Mouse (Mus musculus) erythroblast, embryonic 14.5 days (primary cell): ENCODE results near the gene Gm10803.

Source experiments
- GATA1 ChIP-seq: IDR thresholded peaks from 2 replicates; pipeline ENCODE4 v1.6.1; 2012; ENCODE audit warnings: low read length, inconsistent platforms, mixed read lengths
- TAL1 ChIP-seq: IDR thresholded peaks from 3 replicates; pipeline ENCODE4 v1.6.1; 2012; ENCODE audit warnings: low read length, inconsistent platforms, mixed read lengths

DNA sequence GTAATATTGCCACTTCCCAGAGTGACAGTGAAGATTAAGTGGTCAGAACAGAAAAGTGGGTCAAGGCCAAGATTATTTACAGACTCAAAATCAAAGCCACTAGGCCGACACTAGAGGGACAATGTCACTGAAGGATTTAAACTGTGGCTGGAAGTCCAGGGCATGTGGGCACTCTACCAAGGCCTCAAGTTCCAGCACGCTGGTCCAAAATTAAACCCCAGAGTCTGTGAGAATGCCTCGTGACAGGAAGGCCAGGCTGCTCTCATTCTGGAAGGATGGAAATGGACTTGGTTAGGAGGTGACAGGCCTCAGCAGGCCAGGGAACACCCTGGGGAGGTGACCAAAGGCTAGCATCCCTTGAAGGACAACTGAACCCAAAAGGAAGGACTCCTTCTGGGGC lies 48.4 kb downstream of the Gm10803 start:
- TF ChIP-seq GATA1 (no peak), TAL1 (no peak)
